Mouse (Mus musculus) ES-E14 (cell line): Measurements from ENCODE around the gene Mprip.

Experiments
- CHD2 ChIP-seq: IDR thresholded peaks from 2 replicates; pipeline ENCODE4 v1.6.1; 2014; ENCODE audit warnings: mild to moderate bottlenecking, low read depth, low read length, inconsistent platforms
- HCFC1 ChIP-seq: IDR thresholded peaks from 2 replicates; pipeline ENCODE4 v1.6.1; 2012; ENCODE audit warnings: low read length, inconsistent platforms, borderline replicate concordance; ENCODE audit not compliant: insufficient read depth
- ZC3H11A ChIP-seq: IDR thresholded peaks from 2 replicates; pipeline ENCODE4 v1.6.1; 2012; ENCODE audit warnings: low read depth, mild to moderate bottlenecking, inconsistent platforms, low read length, borderline replicate concordance
- ZNF384 ChIP-seq: IDR thresholded peaks from 2 replicates; pipeline ENCODE4 v1.6.1; 2012; ENCODE audit warnings: low read depth, low read length, inconsistent platforms

GRCm38 (mm10) chr11:59772902-59773301, 111.8 kb downstream of the Mprip start:
- no peak for TF ChIP-seq CHD2
- no peak for TF ChIP-seq ZNF384
- TF ChIP-seq HCFC1, result no peak
- TF ChIP-seq ZC3H11A, result no peak
